Mouse (Mus musculus) testis, adult 2 months (tissue): ENCODE data around the gene Apol6.

Experiments
- CTCF ChIP-seq: fragments of 200-500 bp; IDR thresholded peaks from 2 replicates; pipeline ENCODE4 v1.5.1; 2012; ENCODE audit warnings: low read depth, mild to moderate bottlenecking, inconsistent platforms, low read length, moderate library complexity; ENCODE audit not compliant: control insufficient read depth, insufficient read depth, insufficient replicate concordance
- POLR2A ChIP-seq: fragments of 200-500 bp; IDR thresholded peaks from 2 replicates; pipeline ENCODE4 v1.6.1; 2012; ENCODE audit warnings: low read depth, mild to moderate bottlenecking, inconsistent platforms, low read length, moderate library complexity; ENCODE audit not compliant: control insufficient read depth

GRCm38 (mm10) chr15:77036989-77037277, 7.6 kb upstream of the Apol6 start:
- TF ChIP-seq CTCF (no peak), POLR2A (no peak)
